Mouse (Mus musculus): ENCODE data around the gene Nudt12. TPM values are rescaled to one million over a fixed set of nuclear protein-coding genes. Genes with fewer than 3 reads are reported as not detected.

The Nudt12 gene
- polyA plus RNA-seq (2012; ENCODE audit: insufficient read depth, insufficient read length, low replicate concordance, missing spikeins), result not detected in 2 replicates

DNA sequence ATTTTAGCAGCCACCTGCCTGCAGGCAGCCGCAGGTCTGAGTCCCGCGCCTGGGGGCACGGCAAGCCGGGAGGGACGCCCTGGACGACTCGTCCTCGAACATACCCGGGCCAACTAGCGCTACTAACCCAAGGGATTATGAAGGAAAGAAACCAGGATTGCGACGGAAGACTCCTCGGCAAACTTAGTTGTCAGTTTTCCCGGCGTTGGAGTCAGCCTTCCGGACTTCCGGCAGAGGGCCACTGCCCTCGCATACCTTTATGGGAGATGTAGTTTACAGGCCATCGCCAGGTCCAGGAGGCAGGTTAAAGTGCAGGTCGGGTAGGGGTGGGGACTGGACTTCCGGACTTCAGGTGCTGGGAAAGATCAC, at the start of gene Nudt12:
Gene Nudt12 (minus strand): TSS at position 282 of the 369 bp plus-strand sequence.
- under 1% methylated on average over 22 of the region's 22 CpGs for WGBS
- no peak for TF ChIP-seq CTCF (IDR thresholded peaks at IDR 0.05; ENCODE audit: insufficient read depth, low read depth, low read length)
- no peak for TF ChIP-seq POLR2A (IDR thresholded peaks at IDR 0.05; ENCODE audit: insufficient read depth, low read depth, low read length)
- Histone ChIP-seq H3K27ac (ENCODE audit: insufficient read depth, low read depth, low read length) (no peak within 1 kb of the TSS), H3K4me1 (ENCODE audit: control insufficient read depth, insufficient read depth, low read length) (peaks cover 4% of the 10 kb centered on the region; the same call in 1 of the 2 replicates), H3K4me3 (ENCODE audit: insufficient read depth, low read depth, low read length) (peak within 1 kb of the TSS; percentile 97)

DNA sequence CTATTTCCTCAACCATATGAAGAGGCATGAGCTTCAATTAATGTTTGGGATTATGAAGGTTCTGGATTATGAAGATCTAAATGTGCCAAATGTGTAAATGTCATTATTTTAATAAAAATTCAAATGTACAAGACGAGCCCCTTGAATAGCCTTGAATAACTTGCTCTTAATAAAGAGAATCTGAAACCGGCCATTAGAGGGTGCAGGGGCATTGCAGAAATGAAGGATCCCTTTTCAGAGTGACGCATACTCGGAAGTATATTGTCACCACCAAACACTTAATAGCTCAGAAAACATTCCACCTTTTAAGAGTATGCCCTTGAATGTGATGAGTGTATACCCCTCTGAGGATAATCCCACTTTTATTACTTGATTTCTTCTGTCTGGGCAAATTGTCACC, 40.1 kb upstream of the Nudt12 start:
- no peak overlapping the region for H3K27ac ChIP-seq (ENCODE audit: insufficient read depth, low read depth, low read length)
- H3K4me3 ChIP-seq (ENCODE audit: insufficient read depth, low read depth, low read length), result no peak overlapping the region
- H3K4me1 ChIP-seq (ENCODE audit: control insufficient read depth, insufficient read depth, low read length), result no peaks in the 10 kb centered on the region
- TF ChIP-seq CTCF (IDR thresholded peaks at IDR 0.05; ENCODE audit: insufficient read depth, low read depth, low read length) (no peak), POLR2A (IDR thresholded peaks at IDR 0.05; ENCODE audit: insufficient read depth, low read depth, low read length) (no peak)
- 46% methylated on average over 4 of the region's 4 CpGs for WGBS

DNA sequence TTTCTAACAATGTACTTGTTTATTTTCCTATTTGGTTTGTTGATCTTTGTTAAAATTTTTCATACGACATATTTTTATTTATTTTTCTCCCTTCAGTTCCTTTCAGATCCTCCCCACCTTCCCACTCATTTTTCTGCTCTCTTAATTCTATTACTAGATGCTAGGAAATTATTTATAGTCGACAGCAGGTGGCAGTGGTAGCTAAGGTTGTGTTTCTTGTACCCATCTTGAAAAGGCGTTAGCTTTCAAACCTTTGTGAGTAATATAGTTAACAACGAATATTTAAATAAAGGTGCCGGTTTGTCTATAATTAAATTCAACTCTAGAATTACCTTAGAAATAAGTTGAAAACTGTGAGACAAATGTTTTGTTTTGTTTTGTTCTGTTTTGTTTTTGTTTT, 26.6 kb upstream of the Nudt12 start:
- Histone ChIP-seq H3K4me1 (ENCODE audit: control insufficient read depth, insufficient read depth, low read length) (no peaks in the 10 kb centered on the region), H3K4me3 (ENCODE audit: insufficient read depth, low read depth, low read length) (no peak overlapping the region), H3K27ac (ENCODE audit: insufficient read depth, low read depth, low read length) (no peak overlapping the region)
- TF ChIP-seq CTCF (IDR thresholded peaks at IDR 0.05; ENCODE audit: insufficient read depth, low read depth, low read length), result no peak
- no peak for TF ChIP-seq POLR2A (IDR thresholded peaks at IDR 0.05; ENCODE audit: insufficient read depth, low read depth, low read length)
- WGBS, result 12% methylated on average over 5 of the region's 5 CpGs

DNA sequence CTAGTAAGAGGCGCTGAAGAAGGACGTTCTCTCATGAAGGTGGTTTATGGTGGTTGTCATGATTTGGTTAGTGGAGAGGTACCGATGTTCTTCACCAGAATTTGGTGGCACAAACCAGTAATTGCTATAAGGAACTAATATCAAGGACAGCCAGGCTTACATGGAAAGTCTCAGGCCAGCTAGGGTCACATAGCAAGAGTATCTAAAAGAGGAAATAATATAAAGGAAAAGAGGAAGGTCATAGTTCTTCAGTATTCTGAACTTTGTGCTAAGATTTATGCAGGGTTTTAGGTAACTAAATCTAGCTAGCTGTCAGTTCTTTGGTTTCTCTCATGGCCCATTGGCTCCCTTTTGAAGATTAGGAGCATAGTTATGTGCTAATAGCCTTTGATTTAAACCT, 20.3 kb upstream of the Nudt12 start:
- no peaks in the 10 kb centered on the region for H3K4me1 ChIP-seq (ENCODE audit: control insufficient read depth, insufficient read depth, low read length)
- H3K4me3 ChIP-seq (ENCODE audit: insufficient read depth, low read depth, low read length), result no peak overlapping the region
- TF ChIP-seq CTCF (IDR thresholded peaks at IDR 0.05; ENCODE audit: insufficient read depth, low read depth, low read length), result no peak
- TF ChIP-seq POLR2A (IDR thresholded peaks at IDR 0.05; ENCODE audit: insufficient read depth, low read depth, low read length), result no peak
- no peak overlapping the region for H3K27ac ChIP-seq (ENCODE audit: insufficient read depth, low read depth, low read length)
- 93% methylated on average over 3 of the region's 3 CpGs for WGBS

DNA sequence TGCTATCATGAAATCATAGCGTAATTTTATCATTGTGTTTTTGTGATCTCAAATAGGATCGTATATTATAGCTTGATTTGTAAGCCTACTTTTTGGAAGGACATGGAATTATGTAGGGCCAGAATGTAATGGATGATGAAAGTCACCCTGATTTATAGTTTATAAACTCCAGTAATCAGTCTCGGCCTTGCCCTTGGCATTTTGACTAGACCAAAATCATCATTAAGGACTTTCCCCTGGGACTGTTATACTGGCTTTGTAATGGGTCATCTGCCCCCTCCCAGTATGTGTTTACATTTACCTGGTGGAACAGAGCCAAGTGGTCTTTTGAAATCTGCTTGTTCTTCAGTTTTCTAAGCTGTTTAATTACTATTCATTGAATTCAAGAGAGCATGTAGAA, 13.2 kb upstream of the Nudt12 start:
- no peak overlapping the region for H3K4me3 ChIP-seq (ENCODE audit: insufficient read depth, low read depth, low read length)

DNA sequence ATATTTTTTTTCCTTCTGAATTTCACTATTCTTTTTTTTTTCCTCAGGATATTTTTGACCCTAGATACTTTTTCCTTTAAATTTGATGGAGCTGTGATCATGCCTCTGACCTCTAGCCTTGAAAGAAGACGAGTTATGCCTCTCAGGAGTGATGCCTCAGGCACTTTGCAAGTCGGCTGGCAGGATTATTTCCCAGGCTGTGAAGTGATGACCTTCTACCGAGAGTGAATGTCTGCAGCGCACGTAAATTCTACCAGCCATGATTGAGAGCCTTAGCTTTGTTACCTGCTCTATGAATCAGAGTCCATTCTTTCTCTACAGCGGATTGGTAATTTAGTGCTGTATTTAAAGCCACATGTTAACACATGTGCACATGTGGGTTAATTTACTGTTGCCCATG, 11.3 kb upstream of the Nudt12 start:
- whole genome bisulfite sequencing, result 45% methylated on average over 6 of the region's 6 CpGs
- H3K27ac ChIP-seq (ENCODE audit: insufficient read depth, low read depth, low read length), result no peak overlapping the region
- TF ChIP-seq CTCF (IDR thresholded peaks at IDR 0.05; ENCODE audit: insufficient read depth, low read depth, low read length), result no peak
- no peak for TF ChIP-seq POLR2A (IDR thresholded peaks at IDR 0.05; ENCODE audit: insufficient read depth, low read depth, low read length)
- H3K4me3 ChIP-seq (ENCODE audit: insufficient read depth, low read depth, low read length), result no peak overlapping the region
- no peaks in the 10 kb centered on the region for H3K4me1 ChIP-seq (ENCODE audit: control insufficient read depth, insufficient read depth, low read length)

More for the DNA sequence above, 13.2 kb upstream of the Nudt12 start:
- WGBS, result 92% methylated on average over 3 of the region's 3 CpGs
- Histone ChIP-seq H3K4me1 (ENCODE audit: control insufficient read depth, insufficient read depth, low read length) (no peaks in the 10 kb centered on the region), H3K27ac (ENCODE audit: insufficient read depth, low read depth, low read length) (no peak overlapping the region)
- no peak for TF ChIP-seq POLR2A (IDR thresholded peaks at IDR 0.05; ENCODE audit: insufficient read depth, low read depth, low read length)
- TF ChIP-seq CTCF (IDR thresholded peaks at IDR 0.05; ENCODE audit: insufficient read depth, low read depth, low read length), result no peak

DNA sequence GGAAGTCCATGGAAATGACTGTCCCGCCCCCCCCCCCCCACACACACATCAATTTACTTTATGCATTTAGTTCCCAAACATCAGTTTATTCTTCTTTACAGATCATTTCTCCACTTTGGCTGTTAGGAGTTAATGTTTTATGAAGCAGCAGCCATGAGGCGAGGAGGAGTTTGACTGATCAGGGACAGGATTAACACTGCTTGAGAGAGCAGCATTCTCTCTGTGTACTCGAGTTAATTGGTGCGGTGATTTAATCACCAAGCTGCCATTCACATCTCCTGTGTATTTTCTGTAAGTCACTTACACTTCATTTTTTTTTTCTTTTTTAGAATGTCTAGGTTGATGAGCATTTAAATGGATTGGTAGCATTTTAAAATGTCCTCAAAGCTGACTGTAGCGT, 10.8 kb upstream of the Nudt12 start:
- H3K4me3 ChIP-seq (ENCODE audit: insufficient read depth, low read depth, low read length), result no peak overlapping the region
- no peak for TF ChIP-seq POLR2A (IDR thresholded peaks at IDR 0.05; ENCODE audit: insufficient read depth, low read depth, low read length)
- TF ChIP-seq CTCF (IDR thresholded peaks at IDR 0.05; ENCODE audit: insufficient read depth, low read depth, low read length), result no peak
- H3K27ac ChIP-seq (ENCODE audit: insufficient read depth, low read depth, low read length), result no peak overlapping the region
- no peaks in the 10 kb centered on the region for H3K4me1 ChIP-seq (ENCODE audit: control insufficient read depth, insufficient read depth, low read length)
- WGBS, result 36% methylated on average over 5 of the region's 5 CpGs

DNA sequence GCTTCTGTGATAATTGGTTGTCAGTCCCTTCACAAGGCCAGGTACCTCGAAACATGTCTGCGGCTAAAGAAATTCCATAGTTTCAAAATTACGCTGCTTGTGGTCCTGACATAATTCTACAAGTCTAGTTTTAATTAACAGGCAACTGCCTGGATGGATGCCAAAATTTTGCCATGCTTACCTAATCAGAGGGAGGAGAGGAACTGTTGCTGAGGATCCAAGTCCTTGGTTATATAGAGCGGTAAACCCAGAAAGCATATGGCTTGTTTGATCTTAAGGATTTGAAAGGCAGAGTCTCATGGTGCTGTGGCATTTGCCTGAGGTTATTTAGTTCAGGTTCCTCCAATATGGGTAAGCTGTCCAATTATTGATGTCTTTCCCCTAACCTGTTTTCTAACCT, 5.5 kb upstream of the Nudt12 start:
- Histone ChIP-seq H3K27ac (ENCODE audit: insufficient read depth, low read depth, low read length) (no peak overlapping the region), H3K4me1 (ENCODE audit: control insufficient read depth, insufficient read depth, low read length) (no peaks in the 10 kb centered on the region), H3K4me3 (ENCODE audit: insufficient read depth, low read depth, low read length) (no peak overlapping the region)
- TF ChIP-seq POLR2A (IDR thresholded peaks at IDR 0.05; ENCODE audit: insufficient read depth, low read depth, low read length) (no peak), CTCF (IDR thresholded peaks at IDR 0.05; ENCODE audit: insufficient read depth, low read depth, low read length) (no peak)
- WGBS, result 92% methylated on average over 4 of the region's 4 CpGs

DNA sequence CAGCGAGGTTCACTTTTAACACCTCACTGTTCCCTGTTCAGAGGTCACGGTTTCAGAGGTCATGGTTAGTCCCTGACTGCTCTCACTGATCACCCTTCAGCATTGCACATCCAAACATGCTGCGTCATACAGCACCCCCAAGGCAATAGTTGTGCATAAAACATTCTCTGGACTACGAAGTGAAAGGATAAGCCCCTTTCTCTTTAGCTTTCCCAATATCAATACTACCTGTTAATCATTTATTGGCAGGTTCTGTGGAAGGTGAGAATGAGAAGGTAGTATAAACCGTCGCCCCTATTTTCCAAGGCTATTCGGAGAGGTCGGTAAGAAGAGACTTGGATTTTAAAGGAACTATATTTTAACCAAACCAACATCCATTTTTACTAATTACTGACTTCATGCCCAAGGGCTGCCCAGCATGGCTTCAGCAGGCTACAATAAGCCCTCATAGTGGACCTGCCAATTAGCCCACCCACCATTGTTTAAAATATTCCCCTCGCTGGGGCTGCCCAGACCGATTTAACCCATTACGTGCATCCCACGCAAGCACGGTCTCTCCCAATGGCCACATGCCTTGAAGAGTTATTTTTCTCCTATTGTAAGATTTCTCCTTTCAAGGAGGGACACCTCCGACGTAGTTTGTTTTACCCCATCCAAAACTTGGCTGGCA, 616 bp downstream of the Nudt12 start:
- no peak overlapping the region for H3K27ac ChIP-seq (ENCODE audit: insufficient read depth, low read depth, low read length)
- H3K4me1 ChIP-seq (ENCODE audit: control insufficient read depth, insufficient read depth, low read length), result peaks cover 4% of the 10 kb centered on the region; the same call in 1 of the 2 replicates
- 7% methylated on average over 15 of the region's 15 CpGs for WGBS
- peak overlapping the region; percentile 97 for H3K4me3 ChIP-seq (ENCODE audit: insufficient read depth, low read depth, low read length)
- TF ChIP-seq POLR2A (IDR thresholded peaks at IDR 0.05; ENCODE audit: insufficient read depth, low read depth, low read length), result no peak
- TF ChIP-seq CTCF (IDR thresholded peaks at IDR 0.05; ENCODE audit: insufficient read depth, low read depth, low read length), result no peak
